Mouse (Mus musculus) embryo, embryonic 10 days (tissue): ENCODE measurements at regions not wholly inside any gene's neighbourhood (a gene's known extent, or its start where the extent isn't known, plus 50 kb on each side); places are given as distances from the start of the nearest gene placed in this dataset.

Experiments
- DNase-seq: peaks from one replicate; pipeline ENCODE4 v3.0.0-alpha.2; 2015; ENCODE audit warnings: low spot score

DNA sequence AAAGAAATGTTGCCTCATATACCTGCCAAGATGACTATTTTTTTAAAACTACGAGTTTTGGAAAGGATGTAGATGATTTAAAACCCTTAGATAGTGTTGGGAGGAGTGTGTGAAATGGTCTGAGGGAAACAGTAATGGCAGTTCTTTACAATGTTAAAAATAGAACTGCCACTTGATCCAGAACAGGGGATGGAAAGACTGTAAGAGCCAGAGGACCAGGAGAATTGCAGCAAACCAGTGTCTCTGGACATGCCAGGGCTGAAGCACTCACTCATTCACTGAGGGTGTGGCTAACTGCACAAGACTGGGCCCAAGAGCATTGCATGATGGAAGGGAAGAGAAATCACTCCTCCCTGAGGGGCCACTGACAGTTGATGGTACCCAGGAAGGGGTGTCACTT is 53.9 kb upstream of the Rasgef1b start:
- DNase-seq = no peak

DNA sequence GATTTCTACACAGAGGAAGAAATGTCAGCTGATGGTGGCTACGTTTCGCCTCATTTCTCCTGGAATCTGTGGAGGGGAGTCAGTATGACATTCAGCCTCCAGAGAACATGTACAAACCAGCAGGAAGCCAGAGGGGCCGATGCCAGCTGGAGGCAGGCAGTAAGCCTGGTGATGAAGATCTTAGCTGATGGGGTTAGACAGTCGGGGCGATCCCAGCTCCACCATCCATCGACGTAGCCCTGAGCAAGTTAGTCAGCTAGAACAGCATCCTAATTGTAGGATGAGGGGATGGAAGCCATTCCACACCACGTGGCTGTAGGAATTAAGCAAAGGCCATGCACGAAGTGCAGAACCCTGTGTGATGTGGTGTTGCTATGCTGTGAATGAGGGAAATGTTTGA is 57.0 kb upstream of the Rasgef1b start:
- no peak for DNase-seq

DNA sequence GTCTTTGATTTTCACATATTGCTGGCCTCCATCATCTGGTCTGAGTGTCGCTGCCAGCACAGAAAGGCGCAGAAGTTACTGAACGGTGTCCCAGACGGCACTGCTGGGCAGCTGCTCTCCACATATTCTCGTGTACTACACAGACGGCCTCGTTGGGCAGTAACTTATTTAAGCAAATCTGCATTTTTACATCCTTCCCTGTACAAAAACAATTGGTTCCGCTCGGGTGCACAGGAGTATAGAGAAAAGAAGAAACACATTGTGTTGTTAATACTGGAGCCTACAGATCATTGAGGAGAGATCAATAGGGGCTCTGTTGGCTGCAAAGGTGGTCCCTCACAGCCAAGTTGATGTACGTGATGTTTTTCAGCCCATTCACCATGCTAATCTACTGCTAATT is 58.4 kb upstream of the Rasgef1b start:
- peak; percentile 35 for DNase-seq

DNA sequence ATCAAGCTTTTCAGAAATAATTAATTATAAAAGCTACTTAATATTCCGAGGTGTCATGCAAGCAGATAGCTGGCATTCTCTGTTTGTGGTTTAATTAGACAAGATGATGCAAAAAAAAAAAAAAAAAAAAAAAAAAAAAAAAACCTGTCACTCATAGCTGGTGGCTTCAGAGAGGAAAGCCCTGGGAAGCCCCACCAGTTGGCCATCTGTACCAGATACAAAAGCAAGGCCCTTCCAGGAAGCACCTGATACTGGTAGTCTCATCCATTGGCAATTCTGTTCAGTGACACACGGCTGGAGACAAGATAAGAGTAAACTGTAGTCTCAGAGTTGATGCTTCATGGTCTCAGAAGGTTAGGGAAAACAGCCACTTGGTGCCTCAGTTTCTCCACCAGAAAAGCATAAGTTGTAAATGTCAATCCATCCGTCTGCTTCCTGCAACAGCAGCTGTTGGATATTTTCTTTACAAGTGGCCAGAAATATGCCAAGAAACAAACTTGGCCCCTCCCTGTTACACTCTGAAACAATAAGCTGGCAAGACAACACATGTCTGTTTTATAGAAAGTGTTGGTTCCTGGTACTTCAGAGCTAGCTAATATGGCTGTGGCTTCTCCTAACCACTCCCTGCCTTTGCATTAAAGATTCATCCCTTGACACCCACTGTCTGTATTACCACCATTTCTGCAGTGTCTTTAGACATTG is 59.0 kb upstream of the Rasgef1b start:
- DNase-seq = no peak

DNA sequence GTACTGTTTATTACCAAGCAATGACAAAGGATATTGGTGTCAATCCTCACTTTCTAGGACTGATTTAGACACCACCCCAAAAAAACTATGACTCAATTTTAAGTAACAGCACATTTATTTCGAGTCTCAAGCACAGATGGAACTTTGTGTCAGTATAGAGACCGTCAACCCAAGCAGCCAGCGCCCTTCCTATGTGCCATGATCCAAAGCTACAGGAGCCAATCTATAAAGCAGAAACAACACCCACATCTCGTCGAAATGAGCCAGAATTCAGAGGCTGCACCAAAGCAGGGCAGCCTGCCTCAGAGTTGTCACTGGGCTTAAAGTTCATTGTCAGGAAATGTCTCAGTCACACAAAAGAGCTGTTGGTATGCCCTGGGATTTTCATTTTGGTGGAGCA is 61.9 kb upstream of the Rasgef1b start:
- no peak for DNase-seq

DNA sequence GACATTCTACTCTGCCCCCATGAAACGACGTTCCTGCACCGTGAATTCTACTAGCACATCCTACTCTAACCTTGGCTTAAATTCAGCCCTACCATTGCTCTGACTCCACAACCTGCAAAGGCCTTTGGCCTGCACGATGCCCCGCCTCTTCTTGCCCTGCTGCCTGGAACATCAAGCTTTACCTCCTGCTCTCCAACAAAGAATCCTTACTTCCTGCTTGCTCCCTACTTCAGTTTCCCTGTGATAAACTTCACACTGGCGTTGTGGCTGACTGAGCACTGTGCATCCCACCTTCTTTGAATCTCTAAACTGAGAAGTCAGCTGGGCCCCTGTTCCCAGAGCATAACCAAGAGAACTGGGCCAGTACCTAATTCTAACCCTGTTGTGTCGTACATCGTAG is 71.7 kb upstream of the Rasgef1b start:
- DNase-seq = no peak

DNA sequence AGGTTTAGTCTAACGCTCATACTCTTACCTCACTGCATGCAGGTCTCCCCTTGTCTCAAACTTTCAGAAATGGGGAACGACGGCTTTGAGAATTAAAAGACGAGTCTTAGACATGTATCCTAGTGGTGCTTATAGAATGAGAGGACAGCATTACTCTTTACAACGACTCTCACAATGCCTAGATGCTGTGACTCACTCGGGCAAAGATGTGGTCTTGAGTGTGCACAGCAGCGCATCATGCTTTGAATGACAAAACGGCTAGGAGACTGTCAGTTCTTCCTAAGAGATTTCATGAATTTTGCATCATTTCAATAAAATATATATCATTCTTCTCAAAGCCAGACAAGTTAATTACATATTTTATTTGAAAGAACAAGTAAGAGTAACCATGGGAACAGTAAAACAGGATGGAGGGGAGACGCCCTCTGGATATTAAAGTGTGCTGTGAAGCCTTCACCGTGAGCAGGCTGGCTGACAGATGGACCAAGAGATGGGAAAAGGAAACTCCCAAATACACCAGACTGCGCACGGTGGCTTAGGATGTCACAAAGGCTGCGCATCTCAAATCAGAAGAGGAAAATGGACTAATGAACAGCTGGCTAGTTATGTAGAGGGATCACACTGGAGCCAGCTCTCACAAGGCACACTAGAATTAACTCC is 73.1 kb upstream of the Rasgef1b start:
- no peak for DNase-seq

DNA sequence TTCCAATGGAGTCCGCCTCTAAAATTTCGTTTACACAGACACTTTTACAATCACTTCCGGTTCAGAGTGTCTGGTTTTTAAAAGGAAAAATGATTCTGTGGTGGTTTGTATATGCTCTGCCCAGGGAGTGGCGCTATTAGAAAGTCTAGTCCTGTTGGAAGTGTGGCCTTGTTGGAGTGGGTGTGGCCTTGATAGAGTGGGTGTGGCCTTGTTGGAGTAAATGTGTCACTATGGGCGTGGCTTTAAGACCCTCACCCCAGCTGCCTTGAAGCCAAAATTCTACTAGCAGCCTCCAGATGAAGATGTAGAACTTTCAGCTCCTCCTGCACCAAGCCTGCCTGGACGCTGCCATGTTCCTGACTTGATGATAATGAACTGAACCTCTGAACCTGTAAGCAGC is 79.2 kb upstream of the Vamp9 start:
- no peak for DNase-seq

DNA sequence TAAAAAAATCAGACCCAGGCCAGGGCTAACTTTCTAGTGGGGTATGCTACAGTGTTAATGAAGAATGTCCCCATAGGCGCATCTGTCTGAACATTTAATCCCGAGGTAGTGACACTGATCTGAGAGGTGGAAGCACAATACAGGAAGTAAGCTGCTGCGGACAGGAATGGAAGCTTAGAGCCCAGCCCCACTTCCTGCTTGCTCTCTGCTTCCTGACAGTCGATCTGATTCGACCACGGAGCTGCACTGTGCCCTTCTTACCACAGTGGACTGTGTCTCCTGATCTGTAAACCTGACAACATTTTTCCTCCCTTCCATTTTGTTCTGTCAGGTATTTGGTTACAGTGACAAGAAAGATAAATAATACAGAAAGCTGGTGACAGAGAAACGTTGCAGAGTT is 77.5 kb upstream of the Vamp9 start:
- peak; percentile 13 for DNase-seq

DNA sequence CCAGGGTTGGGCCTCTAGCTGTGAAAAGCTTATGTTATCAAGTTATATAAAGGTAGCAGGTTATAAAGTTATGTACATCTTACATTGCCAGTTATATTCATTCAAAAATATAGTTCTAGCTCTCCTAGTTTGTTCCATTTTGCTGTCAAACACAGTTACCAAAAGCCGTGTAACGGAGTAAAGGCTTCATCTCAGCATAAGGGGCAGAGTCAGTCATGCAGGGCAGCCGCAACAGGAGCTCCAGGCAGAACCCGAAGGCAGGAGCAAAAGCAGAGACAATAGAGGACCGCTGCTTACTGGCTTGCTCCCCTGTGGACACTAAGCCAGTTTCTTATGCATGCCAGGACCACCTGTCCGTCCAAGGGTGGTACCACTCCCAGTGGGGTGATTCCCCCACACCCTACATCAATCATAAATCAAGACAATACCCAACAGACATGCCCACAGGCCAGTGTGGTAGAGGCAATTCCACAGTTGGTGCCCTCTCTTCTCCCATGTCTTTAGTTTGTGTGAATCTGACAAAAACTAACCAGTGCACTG is 67.7 kb upstream of the Vamp9 start:
- DNase-seq = no peak

DNA sequence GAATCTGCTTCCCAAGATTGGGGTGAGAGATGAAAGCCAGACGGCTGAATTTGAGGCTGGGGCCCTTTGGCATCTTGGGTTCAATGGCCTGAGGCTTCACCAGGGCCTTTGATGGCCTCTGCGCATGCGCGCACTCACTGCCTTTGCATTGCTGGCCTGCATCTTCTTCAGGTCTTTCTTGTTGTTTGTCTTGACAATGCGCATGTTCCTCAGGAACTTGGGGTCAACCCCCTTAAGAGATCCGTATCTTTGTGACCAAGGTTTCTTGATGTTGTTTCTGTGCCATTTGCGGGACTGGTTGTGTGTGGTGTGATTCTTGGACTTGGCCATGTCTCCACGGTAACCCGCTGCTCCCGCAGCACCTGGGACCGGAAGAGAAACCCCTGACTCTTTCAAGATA is 66.4 kb upstream of the Vamp9 start:
- DNase-seq = no peak

DNA sequence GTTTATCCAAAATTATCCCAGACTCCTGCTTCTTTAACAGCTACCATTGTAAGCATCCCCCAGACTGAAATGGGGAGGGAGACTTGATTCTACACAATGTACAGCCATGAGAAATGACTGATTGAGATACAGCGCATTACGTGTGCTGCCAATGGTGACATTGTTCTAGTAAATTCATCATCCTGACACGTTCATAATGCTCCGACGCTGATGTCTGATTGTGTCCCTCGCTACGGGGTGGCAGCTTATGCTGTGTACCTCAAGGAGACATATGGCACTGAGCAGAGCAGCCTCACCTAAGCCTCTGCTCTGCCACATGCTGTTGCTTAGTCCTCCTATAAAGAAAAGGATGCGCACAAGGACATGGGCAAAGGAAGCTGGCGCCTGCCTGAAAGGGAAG is 65.2 kb upstream of the Vamp9 start:
- no peak for DNase-seq

DNA sequence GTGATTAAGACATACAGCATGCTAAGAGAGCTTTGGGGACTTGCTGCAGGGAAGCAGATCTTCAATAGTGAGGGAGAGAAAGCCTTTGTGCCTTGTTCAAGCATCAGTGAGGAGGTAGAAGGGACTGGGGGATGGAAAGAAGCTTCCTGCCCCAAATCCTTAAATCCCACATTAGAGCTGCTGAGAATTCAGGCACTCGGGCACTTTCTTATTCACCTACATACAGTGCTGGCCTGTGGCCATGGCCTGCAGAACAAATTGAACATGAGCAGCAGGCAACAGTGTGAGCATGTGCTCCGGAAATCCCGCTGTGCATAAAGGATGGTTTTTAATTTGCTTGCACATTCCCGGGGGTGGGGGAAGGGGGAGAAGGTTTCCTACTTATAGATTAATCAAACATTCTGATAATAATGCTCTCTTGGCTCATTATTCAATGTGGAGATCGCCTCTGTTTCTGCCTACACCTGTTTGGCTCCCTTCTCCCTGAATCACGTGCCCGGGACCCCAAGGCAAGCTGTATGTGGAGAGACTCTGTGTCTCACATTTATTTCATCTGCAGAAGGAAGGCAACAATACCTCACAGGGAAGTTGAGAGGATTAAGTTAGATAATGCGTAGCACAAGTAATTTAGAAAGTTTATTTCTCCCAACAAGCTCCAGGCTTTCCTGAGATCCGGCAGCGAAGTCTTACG is 60.3 kb upstream of the Vamp9 start:
- no peak for DNase-seq

DNA sequence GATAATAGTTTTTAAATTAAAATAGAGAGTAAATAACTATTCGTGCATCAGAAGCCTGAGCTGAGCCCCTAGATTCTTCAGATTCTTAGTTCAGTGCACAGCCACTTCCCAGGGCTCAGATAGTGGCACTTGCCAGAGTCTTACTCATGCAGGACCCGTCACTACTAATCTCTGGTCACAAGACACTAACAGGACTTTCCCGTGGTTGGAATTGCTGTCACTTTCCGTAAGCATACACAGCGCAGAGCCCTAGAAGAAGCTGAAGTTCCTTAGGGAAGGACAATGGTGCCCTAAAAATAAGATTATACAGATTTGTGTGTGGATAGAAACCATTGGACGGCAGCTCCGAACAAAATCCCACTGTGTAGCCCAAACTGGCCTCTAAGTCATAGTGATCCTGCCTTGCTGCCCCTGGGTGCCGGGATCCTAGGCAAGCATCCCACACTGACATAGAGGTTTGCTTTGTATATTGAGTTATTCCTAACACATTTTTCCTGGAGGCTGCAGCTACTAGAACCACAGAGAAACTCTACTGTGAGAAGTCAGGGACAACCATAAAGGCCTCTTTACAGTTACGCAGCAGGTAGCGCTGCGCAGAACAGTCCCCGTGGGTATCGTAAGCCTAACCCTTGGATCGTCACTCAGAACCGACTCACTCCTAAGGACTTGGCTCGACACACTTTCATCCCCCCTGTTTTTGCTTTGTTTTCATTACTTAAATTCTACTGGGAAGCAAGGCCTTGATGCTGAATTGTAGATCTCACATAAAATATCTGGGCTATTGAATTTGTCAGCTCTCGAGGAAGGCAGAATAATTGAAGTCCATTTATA is 57.7 kb upstream of the Vamp9 start:
- DNase-seq = no peak

DNA sequence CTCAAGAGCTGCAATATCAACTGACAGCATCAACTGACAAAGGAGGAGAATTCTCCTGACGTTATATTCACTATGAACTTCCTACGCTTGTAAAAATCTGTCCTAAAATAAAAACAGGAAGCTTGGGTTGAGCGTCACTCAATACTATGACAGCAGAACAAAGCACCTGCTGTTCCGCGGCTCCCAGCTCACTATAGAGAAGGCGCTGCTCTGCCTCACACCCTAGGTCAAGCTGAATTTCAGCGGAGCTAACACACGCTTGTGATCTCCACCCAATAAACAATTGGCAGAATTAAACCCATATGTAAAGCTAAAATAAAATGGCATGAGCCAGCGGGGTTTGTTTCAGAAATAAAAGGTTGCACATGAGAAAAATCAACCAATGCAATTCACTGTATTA is 57.1 kb upstream of the Vamp9 start:
- no peak for DNase-seq

DNA sequence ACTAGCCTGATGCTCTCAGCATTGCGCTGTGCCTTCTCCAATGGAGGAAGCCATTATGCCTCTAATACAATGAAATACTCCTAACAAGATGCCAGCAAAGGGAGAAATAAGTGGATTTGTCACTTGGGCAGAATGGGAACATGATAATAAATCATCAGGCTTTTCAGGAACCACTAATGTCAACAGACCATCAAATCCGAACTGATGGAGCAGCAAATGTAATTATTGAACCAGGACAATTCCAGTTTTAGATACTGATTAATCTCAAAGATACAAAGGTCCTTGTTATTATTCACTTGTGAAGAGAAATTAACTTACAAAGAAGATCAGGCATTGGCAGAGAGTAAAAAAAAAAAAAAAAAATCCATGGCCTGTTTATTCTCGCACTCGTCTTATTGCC is 53.7 kb upstream of the Vamp9 start:
- DNase-seq = no peak
